Mouse (Mus musculus) urinary bladder, adult 2 months (tissue): Measurements from ENCODE around the gene Fsd1l. TPM values are rescaled to one million over a fixed set of nuclear protein-coding genes. Genes with fewer than 3 reads are reported as not detected.

ENCODE experiments used
- DNase-seq: peaks from one replicate; pipeline ENCODE4 v3.0.0; 2022; ENCODE audit warnings: low spot score
- polyA plus RNA-seq: library from polyadenylated mRNA; depleted of rRNA; stranded (reverse); fragments of >200 nt; gene quantifications from 2 replicates; pipeline ENCODE4 v1.2.3, GENCODE M21; 2012; rRNA removed

Gene Fsd1l
- polyA plus RNA-seq, 1 experiment: 5.1 TPM

- DNase-seq: no peak
Measured at GRCm38 (mm10) chr4:53738956-53739616, 107.8 kb downstream of the Fsd1l start.

- no peak for DNase-seq
Measured at GRCm38 (mm10) chr4:53749831-53750230, 118.6 kb downstream of the Fsd1l start.

- no peak for DNase-seq
Measured at GRCm38 (mm10) chr4:53750391-53751120, 119.3 kb downstream of the Fsd1l start.

Other genes starting within 250 kb of the Fsd1l start
- gene Slc44a1, start 191.1 kb upstream of the Fsd1l start, polyA plus RNA-seq: 59.8 and 70.6 TPM in 2 replicates
- gene Fktn, start 82.5 kb downstream of the Fsd1l start, polyA plus RNA-seq: 12.3 and 13.6 TPM in 2 replicates
- 0.29 and 0.32 TPM in 2 replicates for gene Tal2, start 148.2 kb downstream of the Fsd1l start, polyA plus RNA-seq
- 15.5 and 30.2 TPM in 2 replicates for gene Tmem38b, start 194.6 kb downstream of the Fsd1l start, polyA plus RNA-seq